Mouse (Mus musculus) liver, adult 2 months (tissue): ENCODE measurements around the gene Ercc6l.

Experiments
- CTCF ChIP-seq: fragments of 200-500 bp; IDR thresholded peaks from 2 replicates; pipeline ENCODE4 v1.5.1; 2011; ENCODE audit warnings: low read depth, low read length, control low read depth
- POLR2A ChIP-seq: fragments of 200-500 bp; IDR thresholded peaks from 2 replicates; pipeline ENCODE4 v1.6.1; 2011; ENCODE audit warnings: low read length, control low read depth; ENCODE audit not compliant: insufficient read depth; ENCODE audit errors: extremely low read depth

DNA sequence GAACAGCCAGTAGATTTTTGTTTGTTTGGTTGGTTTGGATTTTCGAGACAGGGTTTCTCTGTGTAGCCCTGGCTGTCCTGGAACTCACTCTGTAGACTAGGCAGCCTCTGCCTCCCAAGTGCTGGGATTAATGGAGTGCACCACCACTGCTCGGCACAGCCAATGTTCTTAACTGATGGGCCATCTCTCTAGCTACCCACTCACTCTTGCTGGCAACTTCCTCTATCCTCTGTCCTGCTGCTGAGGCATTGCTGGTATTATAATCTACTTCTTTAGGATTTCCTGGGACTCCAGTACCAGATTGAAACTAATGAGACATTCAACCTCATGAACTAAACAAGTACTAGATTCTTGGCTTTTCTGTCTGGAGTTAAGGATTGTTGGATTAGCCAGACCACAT lies 3.6 kb upstream of the Ercc6l start:
- no peak for TF ChIP-seq POLR2A
- TF ChIP-seq CTCF = no peak
